Mouse (Mus musculus): Measurements from ENCODE around the gene Lrrfip2.

- TF ChIP-seq CTCF (IDR thresholded peaks at IDR 0.05; ENCODE audit: extremely low read depth, insufficient read length, insufficient replicate concordance, low read depth, low read length), result no peak
- no peak for TF ChIP-seq POLR2A (IDR thresholded peaks at IDR 0.05; ENCODE audit: low read depth, low read length)
These were observed 32.1 kb upstream of the Lrrfip2 start for GRCm38 (mm10) chr9:111085329-111085728.
